Mouse (Mus musculus): ENCODE measurements at regions not wholly inside any gene's neighbourhood (a gene's known extent, or its start where the extent isn't known, plus 50 kb on each side); places are given as distances from the start of the nearest gene placed in this dataset.
"Not testable (repeated sequence)": the region's sequence is repeated elsewhere in the genome, so short reads cannot be mapped to it uniquely, and the experiment has no call there.

DNA sequence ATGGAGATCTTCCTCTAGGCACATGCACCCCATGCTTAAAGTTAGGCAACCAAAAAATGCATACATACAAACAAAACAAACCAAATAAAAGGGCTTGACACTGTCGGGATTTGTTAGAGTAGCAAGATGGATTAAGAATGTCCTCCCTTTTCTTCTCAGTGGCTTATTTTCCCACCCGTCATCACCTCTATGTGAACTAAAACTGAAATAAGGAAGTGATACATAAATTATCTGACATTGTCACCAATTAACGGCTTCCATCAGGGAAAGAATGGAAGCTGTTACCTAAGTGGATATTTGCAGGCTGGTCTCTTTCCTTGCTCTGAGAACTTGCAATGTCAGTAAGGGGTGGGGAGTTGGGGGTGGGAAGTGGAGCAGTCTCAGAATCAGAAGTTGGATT lies 541.5 kb downstream of the Diaph3 start:
- Histone ChIP-seq H3K4me1 (no peaks in the 10 kb centered on the region), H3K36me3 (no peaks in the 10 kb centered on the region), H3K9me3 (no peaks in the 10 kb centered on the region), H3K27ac (no peak overlapping the region), H3K9ac (no peak overlapping the region), H3K27me3 (replicated peaks) (no peaks in the 10 kb centered on the region), H3K4me3 (no peak overlapping the region), H3K4me2 (replicated peaks) (no peak overlapping the region)
- WGBS, result 84% methylated on average over 3 of the region's 3 CpGs
- ATAC-seq (ENCODE audit: low FRiP score, low read depth), result no peak

- Histone ChIP-seq H3K9me3 (no peaks in the 10 kb centered on the region), H3K4me2 (replicated peaks) (no peak overlapping the region), H3K27me3 (replicated peaks) (no peaks in the 10 kb centered on the region), H3K9ac (no peak overlapping the region), H3K36me3 (no peaks in the 10 kb centered on the region), H3K4me3 (no peak overlapping the region), H3K4me1 (no peaks in the 10 kb centered on the region), H3K27ac (no peak overlapping the region)
- 88% methylated on average over 2 of the region's 2 CpGs for WGBS
- no peak for ATAC-seq (ENCODE audit: low FRiP score, low read depth)
These were observed 552.5 kb downstream of the Diaph3 start for GRCm38 (mm10) chr14:86588525-86588924.

GRCm38 (mm10) chr14:86585959-86586358 lies 555.1 kb downstream of the Diaph3 start:
- H3K4me1 ChIP-seq; H3K4me2 ChIP-seq (replicated peaks); H3K27ac ChIP-seq; H3K36me3 ChIP-seq; ATAC-seq (ENCODE audit: low FRiP score, low read depth); H3K9ac ChIP-seq; H3K9me3 ChIP-seq; H3K27me3 ChIP-seq (replicated peaks); H3K4me3 ChIP-seq: not testable (repeated sequence)
- WGBS, result 39% methylated on average over 5 of the region's 5 CpGs

DNA sequence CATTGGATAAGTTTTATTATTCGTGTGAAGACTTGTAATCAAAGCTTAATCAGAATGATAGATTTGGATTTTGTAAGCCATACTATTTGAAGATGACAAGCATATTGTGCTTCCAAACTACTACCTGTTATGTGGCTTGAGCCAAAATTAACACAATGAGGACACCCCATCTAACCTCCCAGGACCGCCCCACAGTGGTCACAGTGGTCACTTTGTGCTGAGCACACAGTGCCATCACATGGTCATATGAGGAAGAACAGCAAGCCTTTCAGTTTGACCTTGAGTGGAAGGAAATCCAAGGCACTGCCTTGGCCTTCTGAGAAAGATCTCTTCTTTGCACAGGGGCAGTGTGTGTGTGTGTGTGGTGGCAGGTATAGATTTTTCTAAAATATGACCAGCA lies 578.3 kb downstream of the Diaph3 start:
- H3K4me1 ChIP-seq, result no peaks in the 10 kb centered on the region
- H3K4me3 ChIP-seq, result no peak overlapping the region
- H3K9me3 ChIP-seq, result no peaks in the 10 kb centered on the region
- no peak for ATAC-seq (ENCODE audit: low FRiP score, low read depth)
- H3K9ac ChIP-seq, result no peak overlapping the region
- no peaks in the 10 kb centered on the region for H3K27me3 ChIP-seq (replicated peaks)
- 59% methylated on average over 2 of the region's 2 CpGs for WGBS
- no peak overlapping the region for H3K4me2 ChIP-seq (replicated peaks)
- no peaks in the 10 kb centered on the region for H3K36me3 ChIP-seq
- no peak overlapping the region for H3K27ac ChIP-seq

GRCm38 (mm10) chr14:86537992-86538391 lies 603.0 kb downstream of the Diaph3 start:
- Histone ChIP-seq H3K4me1 (no peaks in the 10 kb centered on the region), H3K9me3 (no peaks in the 10 kb centered on the region), H3K4me3 (no peak overlapping the region), H3K9ac (no peak overlapping the region), H3K36me3 (no peaks in the 10 kb centered on the region), H3K27ac (no peak overlapping the region), H3K27me3 (replicated peaks) (no peaks in the 10 kb centered on the region), H3K4me2 (replicated peaks) (no peak overlapping the region)
- 74% methylated on average over 5 of the region's 5 CpGs for WGBS
- no peak for ATAC-seq (ENCODE audit: low FRiP score, low read depth)

DNA sequence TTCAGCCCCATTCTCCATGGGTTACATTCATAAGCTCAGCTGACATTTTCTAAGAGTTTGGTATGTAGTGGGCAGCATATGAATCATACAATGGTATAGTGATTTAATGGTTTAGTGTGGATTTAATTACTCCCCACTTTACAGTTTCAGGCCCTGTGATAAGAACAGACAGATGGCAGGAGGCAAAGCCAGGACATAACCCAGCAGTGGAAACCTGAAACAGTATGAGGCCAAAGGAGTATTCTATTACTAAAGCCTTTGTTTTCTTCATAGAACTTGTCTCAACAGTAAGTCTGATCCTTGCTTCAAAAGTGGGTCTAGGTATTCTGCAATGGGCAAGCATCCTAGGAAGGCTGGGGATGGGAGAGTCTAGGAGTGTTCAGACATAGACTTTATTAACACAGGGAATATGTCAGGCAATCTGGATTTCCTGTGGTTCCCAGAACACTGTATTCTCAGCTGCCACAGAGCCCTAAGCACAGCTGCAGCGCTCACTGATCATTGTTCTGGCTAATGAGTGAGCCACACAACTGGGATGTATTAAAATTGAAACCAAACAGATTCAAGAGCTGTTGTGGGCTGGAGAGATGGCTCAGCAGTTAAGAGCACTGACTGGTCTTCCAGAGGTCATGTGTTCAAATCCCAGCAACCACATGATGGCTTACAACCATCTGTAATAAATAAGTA lies 604.6 kb downstream of the Diaph3 start:
- Histone ChIP-seq H3K4me1 (no peaks in the 10 kb centered on the region), H3K36me3 (no peaks in the 10 kb centered on the region), H3K27me3 (replicated peaks) (no peaks in the 10 kb centered on the region), H3K9ac (no peak overlapping the region), H3K4me2 (replicated peaks) (no peak overlapping the region), H3K4me3 (no peak overlapping the region), H3K9me3 (no peaks in the 10 kb centered on the region), H3K27ac (no peak overlapping the region)
- 86% methylated on average over 1 of the region's 1 CpGs for WGBS
- ATAC-seq (ENCODE audit: low FRiP score, low read depth), result no peak

DNA sequence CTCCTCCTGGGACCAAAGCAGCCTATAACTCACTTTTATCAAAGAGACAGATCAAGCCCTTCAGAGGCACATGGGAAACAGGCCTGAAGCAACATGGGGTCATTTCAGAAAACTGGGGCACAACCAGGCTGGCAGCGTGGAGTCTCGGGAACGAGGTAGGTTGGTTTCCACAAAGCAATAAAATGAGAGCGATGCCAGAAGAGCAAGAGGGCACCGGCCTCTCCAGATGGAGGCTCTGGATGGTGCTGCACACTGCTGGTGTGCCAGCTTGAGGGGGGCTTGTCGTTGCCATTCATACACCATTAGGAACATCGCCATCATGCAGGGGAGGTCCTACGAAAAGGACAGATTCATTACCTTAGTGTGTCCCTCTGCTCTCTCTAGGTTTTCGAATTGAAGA lies 630.6 kb downstream of the Diaph3 start:
- WGBS, result 94% methylated on average over 9 of the region's 9 CpGs
- no peak overlapping the region for H3K27ac ChIP-seq

GRCm38 (mm10) chr14:86509686-86510085 lies 631.3 kb downstream of the Diaph3 start:
- H3K4me2 ChIP-seq (replicated peaks), result no peak overlapping the region
- no peaks in the 10 kb centered on the region for H3K36me3 ChIP-seq
- no peaks in the 10 kb centered on the region for H3K4me1 ChIP-seq
- H3K27me3 ChIP-seq (replicated peaks), result no peaks in the 10 kb centered on the region
- H3K9ac ChIP-seq, result no peak overlapping the region
- WGBS, result 90% methylated on average over 6 of the region's 6 CpGs
- no peak overlapping the region for H3K4me3 ChIP-seq
- no peaks in the 10 kb centered on the region for H3K9me3 ChIP-seq
- H3K27ac ChIP-seq, result no peak overlapping the region
- no peak for ATAC-seq (ENCODE audit: low FRiP score, low read depth)

More for the DNA sequence above, 630.6 kb downstream of the Diaph3 start:
- Histone ChIP-seq H3K4me2 (replicated peaks) (no peak overlapping the region), H3K4me3 (no peak overlapping the region), H3K27me3 (replicated peaks) (no peaks in the 10 kb centered on the region), H3K9ac (no peak overlapping the region), H3K36me3 (no peaks in the 10 kb centered on the region), H3K4me1 (no peaks in the 10 kb centered on the region), H3K9me3 (no peaks in the 10 kb centered on the region)
- ATAC-seq (ENCODE audit: low FRiP score, low read depth), result no peak

GRCm38 (mm10) chr14:86506286-86506685 lies 634.7 kb downstream of the Diaph3 start:
- no peak overlapping the region for H3K4me2 ChIP-seq (replicated peaks)
- no peaks in the 10 kb centered on the region for H3K36me3 ChIP-seq
- no peaks in the 10 kb centered on the region for H3K4me1 ChIP-seq
- whole genome bisulfite sequencing, result 76% methylated on average over 6 of the region's 6 CpGs
- no peaks in the 10 kb centered on the region for H3K27me3 ChIP-seq (replicated peaks)
- no peak overlapping the region for H3K9ac ChIP-seq
- ATAC-seq (ENCODE audit: low FRiP score, low read depth), result no peak
- H3K27ac ChIP-seq, result no peak overlapping the region
- no peaks in the 10 kb centered on the region for H3K9me3 ChIP-seq
- no peak overlapping the region for H3K4me3 ChIP-seq

DNA sequence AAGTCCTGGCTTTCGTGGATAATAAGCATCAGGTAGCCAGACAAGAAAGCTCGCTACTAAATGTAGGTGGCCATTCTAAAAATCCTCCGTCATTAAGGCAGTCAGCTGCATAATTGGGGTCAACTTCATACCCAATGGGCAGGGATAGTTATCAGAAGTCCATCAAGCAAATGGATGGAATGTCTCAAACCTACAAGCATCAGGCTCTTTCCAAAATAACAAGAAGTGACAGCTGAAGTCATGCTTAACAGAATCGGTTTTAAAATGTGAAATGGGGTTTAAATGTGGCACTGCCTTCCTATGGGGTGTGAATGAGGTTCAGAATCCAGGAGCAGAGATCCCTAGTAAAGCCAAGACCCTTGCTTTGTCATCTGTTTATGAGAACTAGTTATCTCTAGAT lies 650.2 kb downstream of the Diaph3 start:
- Histone ChIP-seq H3K27ac (no peak overlapping the region), H3K36me3 (no peaks in the 10 kb centered on the region), H3K4me3 (no peak overlapping the region), H3K27me3 (replicated peaks) (no peaks in the 10 kb centered on the region), H3K4me2 (replicated peaks) (no peak overlapping the region), H3K4me1 (peaks cover 3% of the 10 kb centered on the region; the same call in 1 of the 2 replicates), H3K9ac (no peak overlapping the region), H3K9me3 (no peaks in the 10 kb centered on the region)
- 93% methylated on average over 4 of the region's 4 CpGs for WGBS
- ATAC-seq (ENCODE audit: low FRiP score, low read depth), result no peak

- no peak overlapping the region for H3K27ac ChIP-seq
These were observed 651.0 kb downstream of the Diaph3 start for GRCm38 (mm10) chr14:86489872-86490631.

DNA sequence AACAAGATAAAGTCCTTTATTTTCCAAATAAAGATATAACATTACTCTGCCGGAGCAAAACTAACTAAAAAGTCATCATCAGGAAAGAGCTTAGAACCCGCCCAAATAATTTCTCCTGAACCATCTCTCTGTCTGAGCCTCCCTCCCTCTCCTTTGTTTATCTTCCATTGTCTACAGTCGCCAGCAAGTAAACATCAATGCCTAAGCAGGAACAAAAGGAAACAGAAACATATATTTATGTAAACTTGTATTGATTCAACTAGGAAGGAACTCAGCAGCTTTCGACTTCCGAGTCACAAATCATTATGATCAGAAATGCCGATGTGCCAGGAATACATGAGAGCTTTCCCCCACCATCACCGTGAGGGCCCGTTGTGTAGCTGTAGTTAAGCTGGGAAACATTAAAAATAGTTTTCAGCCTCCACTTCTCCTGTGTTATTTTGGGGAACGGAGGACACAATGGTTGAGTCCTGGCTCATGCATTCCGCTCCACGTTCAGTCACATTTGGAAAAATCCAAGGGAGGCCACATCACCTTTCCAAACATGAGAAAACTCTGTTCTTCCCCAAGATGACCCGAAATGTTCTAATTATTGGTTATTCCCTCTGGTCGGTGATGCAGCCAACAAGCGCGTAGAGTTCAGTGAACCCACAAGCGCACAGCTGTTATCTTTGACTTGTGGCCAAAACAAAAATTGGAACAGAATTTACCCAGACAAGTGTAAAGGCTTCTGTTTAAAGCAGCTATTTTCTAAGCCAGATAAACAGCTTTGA lies 651.8 kb downstream of the Diaph3 start:
- 88% methylated on average over 16 of the region's 16 CpGs for WGBS
- no peak overlapping the region for H3K9ac ChIP-seq
- H3K4me2 ChIP-seq (replicated peaks), result no peak overlapping the region
- H3K9me3 ChIP-seq, result no peaks in the 10 kb centered on the region
- no peak overlapping the region for H3K4me3 ChIP-seq
- H3K27me3 ChIP-seq (replicated peaks), result no peaks in the 10 kb centered on the region
- no peak for ATAC-seq (ENCODE audit: low FRiP score, low read depth)
- peaks cover 3% of the 10 kb centered on the region; the same call in 1 of the 2 replicates for H3K4me1 ChIP-seq
- no peaks in the 10 kb centered on the region for H3K36me3 ChIP-seq
- no peak overlapping the region for H3K27ac ChIP-seq

More at GRCm38 (mm10) chr14:86489872-86490631, 651.0 kb downstream of the Diaph3 start:
- ATAC-seq (ENCODE audit: low FRiP score, low read depth), result no peak
- Histone ChIP-seq H3K9me3 (no peaks in the 10 kb centered on the region), H3K27me3 (replicated peaks) (no peaks in the 10 kb centered on the region), H3K36me3 (no peaks in the 10 kb centered on the region), H3K9ac (no peak overlapping the region), H3K4me3 (no peak overlapping the region), H3K4me2 (replicated peaks) (no peak overlapping the region; the same call in 1 of the 2 replicates), H3K4me1 (peaks cover 3% of the 10 kb centered on the region; the same call in 1 of the 2 replicates)
- WGBS, result 61% methylated on average over 13 of the region's 13 CpGs
